Mouse (Mus musculus): Measurements from ENCODE around the gene Lpp.

DNA sequence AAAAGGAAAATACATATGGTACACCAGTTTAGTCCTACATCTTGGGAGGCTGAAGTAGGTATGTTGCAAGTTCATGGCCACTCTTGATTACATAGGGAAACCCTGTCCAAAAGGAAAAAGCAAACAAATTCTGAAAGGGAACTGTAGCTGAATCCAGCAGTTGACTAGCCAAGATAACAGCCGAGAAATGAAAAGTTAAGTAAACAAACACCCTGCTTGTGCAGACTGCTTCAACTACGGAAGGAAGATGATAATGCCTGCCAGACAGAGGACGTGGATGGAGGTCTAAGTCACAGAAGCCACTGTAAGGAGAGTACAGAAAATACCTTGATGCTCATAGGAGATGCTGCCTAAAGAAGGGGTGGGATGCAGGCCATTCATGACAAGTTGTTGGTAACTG, 504.3 kb downstream of the Lpp start:
- TF ChIP-seq CTCF (IDR thresholded peaks at IDR 0.05; ENCODE audit: low read depth, low read length) (no peak), POLR2A (IDR thresholded peaks at IDR 0.05; ENCODE audit: borderline replicate concordance, low read depth, low read length) (no peak)

Measured in bone marrow macrophage, adult 2 months (primary cell).